Mouse (Mus musculus): ENCODE results near the gene Agbl5. TPM values are rescaled to one million over a fixed set of nuclear protein-coding genes. Genes with fewer than 3 reads are reported as not detected.

Agbl5 gene
- polyA plus RNA-seq, 1 experiment from 2014 or later, result 34.0 TPM

DNA sequence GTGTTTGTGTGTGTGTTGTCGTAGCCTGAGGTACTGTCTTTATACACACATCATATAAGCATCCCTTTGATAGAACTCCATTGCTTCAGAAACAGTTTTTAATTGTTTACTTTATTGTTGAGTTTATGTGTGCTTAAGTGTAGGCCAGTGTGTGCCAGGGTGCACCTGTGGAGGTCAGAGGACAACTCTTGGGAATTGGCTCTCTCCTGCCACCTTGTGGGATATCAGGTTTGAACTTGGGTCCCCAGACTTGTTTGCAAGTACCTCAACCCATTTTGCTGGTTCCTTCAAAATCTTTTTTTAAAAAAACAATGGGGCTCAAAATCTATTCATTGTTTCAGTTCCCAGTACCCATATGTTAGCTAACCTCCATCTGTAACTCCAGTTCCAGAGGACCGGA lies 54.5 kb downstream of the Agbl5 start:
- Histone ChIP-seq H3K4me1 (ENCODE audit: control insufficient read depth, insufficient read depth, low read length) (no peaks in the 10 kb centered on the region), H3K27ac (ENCODE audit: low read length) (no peak overlapping the region), H3K4me3 (ENCODE audit: low read depth, low read length) (no peak overlapping the region), H3K36me3 (ENCODE audit: control insufficient read depth, insufficient read depth, low read length) (no peaks in the 10 kb centered on the region), H3K27me3 (ENCODE audit: control insufficient read depth, insufficient read depth, low read length) (peaks cover 2% of the 10 kb centered on the region; the same call in 1 of the 2 replicates), H3K9me3 (ENCODE audit: control insufficient read depth, low read depth, low read length) (no peaks in the 10 kb centered on the region), H3K9ac (replicated peaks; ENCODE audit: low read depth, low read length) (no peak overlapping the region), H3K4me2 (replicated peaks; ENCODE audit: low read depth, low read length) (no peak overlapping the region)
- 96% methylated on average over 2 of the region's 2 CpGs for WGBS
- no peak for ATAC-seq (ENCODE audit: insufficient number of reproducible peaks, insufficient read depth, low FRiP score, low read depth)

GRCm38 (mm10) chr5:30944344-30944743 lies 55.9 kb downstream of the Agbl5 start:
- Histone ChIP-seq H3K36me3 (ENCODE audit: control insufficient read depth, insufficient read depth, low read length) (no peaks in the 10 kb centered on the region), H3K4me2 (replicated peaks; ENCODE audit: low read depth, low read length) (no peak overlapping the region), H3K9ac (replicated peaks; ENCODE audit: low read depth, low read length) (no peak overlapping the region), H3K9me3 (ENCODE audit: control insufficient read depth, low read depth, low read length) (no peaks in the 10 kb centered on the region), H3K27me3 (ENCODE audit: control insufficient read depth, insufficient read depth, low read length) (peaks cover 2% of the 10 kb centered on the region; the same call in 1 of the 2 replicates), H3K4me1 (ENCODE audit: control insufficient read depth, insufficient read depth, low read length) (0 out of 2 replicates have a peak, but pooled peaks cover 5% of the 10 kb centered on the region), H3K27ac (ENCODE audit: low read length) (no peak overlapping the region), H3K4me3 (ENCODE audit: low read depth, low read length) (no peak overlapping the region)
- WGBS, result 90% methylated on average over 6 of the region's 6 CpGs
- ATAC-seq (ENCODE audit: insufficient number of reproducible peaks, insufficient read depth, low FRiP score, low read depth), result no peak

DNA sequence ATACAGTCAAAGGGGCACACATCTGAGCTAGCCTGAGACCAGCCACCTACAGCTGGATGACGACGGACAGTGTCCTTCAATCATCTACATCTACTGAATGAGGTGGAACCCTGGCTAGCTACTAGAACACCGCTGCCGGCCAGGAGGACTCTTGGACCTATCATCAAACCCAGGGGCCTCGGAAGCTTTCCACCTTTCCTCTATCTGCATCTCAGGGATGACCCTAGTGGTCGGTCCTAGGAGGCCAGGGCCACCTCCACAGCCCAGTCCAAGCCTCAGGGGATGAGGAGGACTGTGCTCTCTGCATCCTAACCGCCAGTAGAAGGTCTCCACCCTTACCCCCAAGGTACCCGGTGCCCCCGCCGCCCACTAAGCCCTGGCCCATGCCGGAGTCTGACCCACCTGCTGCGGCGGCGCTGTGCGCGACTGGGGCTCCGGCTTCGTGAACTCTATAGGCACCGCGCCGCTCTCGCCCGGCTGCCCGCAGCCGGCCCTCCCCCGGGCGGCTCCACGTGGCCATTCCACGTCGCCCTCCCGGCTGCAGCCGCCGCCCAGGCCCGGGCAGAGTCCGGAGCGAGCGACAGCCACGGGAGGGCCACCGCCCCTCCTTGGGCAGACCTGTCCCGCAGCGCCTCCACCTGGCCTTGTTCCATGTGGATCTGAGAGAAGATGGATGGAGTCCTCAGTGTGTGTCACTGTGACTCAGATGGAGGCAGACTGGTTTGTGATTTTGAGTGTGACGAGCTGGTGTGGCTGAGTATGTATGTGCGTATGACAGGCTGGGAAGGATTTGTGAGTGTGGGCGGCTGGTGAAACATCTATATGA lies 56.7 kb downstream of the Agbl5 start, which contains the start of gene Cgref1:
Gene Cgref1, minus strand, starts transcription at position 636 of the 826 bp plus-strand sequence.
- Histone ChIP-seq H3K9ac (replicated peaks; ENCODE audit: low read depth, low read length) (peak within 1 kb of the TSS; percentile 29; the same call in 1 of the 2 replicates), H3K4me1 (ENCODE audit: control insufficient read depth, insufficient read depth, low read length) (0 out of 2 replicates have a peak, but pooled peaks cover 7% of the 10 kb centered on the region), H3K36me3 (ENCODE audit: control insufficient read depth, insufficient read depth, low read length) (no peaks in the 10 kb centered on the region), H3K9me3 (ENCODE audit: control insufficient read depth, low read depth, low read length) (no peaks in the 10 kb centered on the region), H3K27ac (ENCODE audit: low read length) (no peak within 1 kb of the TSS), H3K4me3 (ENCODE audit: low read depth, low read length) (peak within 1 kb of the TSS; percentile 29), H3K4me2 (replicated peaks; ENCODE audit: low read depth, low read length) (peak within 1 kb of the TSS; percentile 84), H3K27me3 (ENCODE audit: control insufficient read depth, insufficient read depth, low read length) (peaks cover 2% of the 10 kb centered on the region; the same call in 1 of the 2 replicates)
- 5% methylated on average over 44 of the region's 44 CpGs for WGBS
- peak; percentile 70 for ATAC-seq (ENCODE audit: insufficient number of reproducible peaks, insufficient read depth, low FRiP score, low read depth)

DNA sequence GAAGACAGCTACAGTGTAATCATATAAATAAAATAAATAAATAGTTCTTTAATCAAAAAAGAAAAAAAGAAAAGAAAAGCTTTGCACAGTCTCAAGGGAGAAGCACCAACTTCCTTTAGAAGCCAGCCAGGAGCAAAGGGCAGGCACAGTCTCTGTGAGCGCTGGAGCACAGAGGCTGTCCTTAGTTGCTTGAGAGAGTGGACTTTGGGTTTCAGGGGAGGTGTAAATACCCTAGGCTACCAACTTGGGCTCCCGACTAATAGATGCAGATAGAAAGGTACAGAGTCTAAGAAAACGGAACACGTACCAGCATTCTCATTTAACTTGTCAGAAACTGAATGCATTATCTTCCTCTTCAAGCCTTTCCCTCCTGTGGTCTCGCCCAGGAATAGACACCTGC lies 60.1 kb downstream of the Agbl5 start:
- Histone ChIP-seq H3K27me3 (ENCODE audit: control insufficient read depth, insufficient read depth, low read length) (peaks cover 2% of the 10 kb centered on the region; the same call in 1 of the 2 replicates), H3K4me2 (replicated peaks; ENCODE audit: low read depth, low read length) (no peak overlapping the region)
- WGBS, result 82% methylated on average over 5 of the region's 5 CpGs

GRCm38 (mm10) chr5:30949654-30950326 lies 61.3 kb downstream of the Agbl5 start:
- peak overlapping the region; percentile 60 for H3K4me3 ChIP-seq (ENCODE audit: low read depth, low read length)
- WGBS, result under 1% methylated on average over 31 of the region's 31 CpGs
- H3K9me3 ChIP-seq (ENCODE audit: control insufficient read depth, low read depth, low read length), result no peaks in the 10 kb centered on the region
- peak overlapping the region; percentile 94 for H3K4me2 ChIP-seq (replicated peaks; ENCODE audit: low read depth, low read length)
- 0 out of 2 replicates have a peak, but pooled peaks cover 15% of the 10 kb centered on the region for H3K4me1 ChIP-seq (ENCODE audit: control insufficient read depth, insufficient read depth, low read length)
- peak overlapping the region; percentile 67 for H3K27ac ChIP-seq (ENCODE audit: low read length)
- peak overlapping the region; percentile 50 for H3K9ac ChIP-seq (replicated peaks; ENCODE audit: low read depth, low read length)
- peaks cover 22% of the 10 kb centered on the region for H3K36me3 ChIP-seq (ENCODE audit: control insufficient read depth, insufficient read depth, low read length)
- peaks cover 2% of the 10 kb centered on the region; the same call in 1 of the 2 replicates for H3K27me3 ChIP-seq (ENCODE audit: control insufficient read depth, insufficient read depth, low read length)
- peak; percentile 86 for ATAC-seq (ENCODE audit: insufficient number of reproducible peaks, insufficient read depth, low FRiP score, low read depth)

More for the DNA sequence above, 60.1 kb downstream of the Agbl5 start:
- H3K4me1 ChIP-seq (ENCODE audit: control insufficient read depth, insufficient read depth, low read length), result 0 out of 2 replicates have a peak, but pooled peaks cover 15% of the 10 kb centered on the region
- H3K27ac ChIP-seq (ENCODE audit: low read length), result no peak overlapping the region
- peaks cover 10% of the 10 kb centered on the region for H3K36me3 ChIP-seq (ENCODE audit: control insufficient read depth, insufficient read depth, low read length)
- H3K9ac ChIP-seq (replicated peaks; ENCODE audit: low read depth, low read length), result no peak overlapping the region
- no peak overlapping the region for H3K4me3 ChIP-seq (ENCODE audit: low read depth, low read length)
- ATAC-seq (ENCODE audit: insufficient number of reproducible peaks, insufficient read depth, low FRiP score, low read depth), result no peak
- no peaks in the 10 kb centered on the region for H3K9me3 ChIP-seq (ENCODE audit: control insufficient read depth, low read depth, low read length)

- H3K4me3 ChIP-seq (ENCODE audit: low read depth, low read length), result peak overlapping the region; percentile 60
- 55% methylated on average over 4 of the region's 4 CpGs for WGBS
- no peak for ATAC-seq (ENCODE audit: insufficient number of reproducible peaks, insufficient read depth, low FRiP score, low read depth)
- H3K9ac ChIP-seq (replicated peaks; ENCODE audit: low read depth, low read length), result peak overlapping the region; percentile 50
- H3K4me1 ChIP-seq (ENCODE audit: control insufficient read depth, insufficient read depth, low read length), result 0 out of 2 replicates have a peak, but pooled peaks cover 15% of the 10 kb centered on the region
- H3K36me3 ChIP-seq (ENCODE audit: control insufficient read depth, insufficient read depth, low read length), result peaks cover 28% of the 10 kb centered on the region
- peak overlapping the region; percentile 94 for H3K4me2 ChIP-seq (replicated peaks; ENCODE audit: low read depth, low read length)
- H3K9me3 ChIP-seq (ENCODE audit: control insufficient read depth, low read depth, low read length), result no peaks in the 10 kb centered on the region
- no peak overlapping the region; the same call in 1 of the 2 replicates for H3K27ac ChIP-seq (ENCODE audit: low read length)
- peaks cover 2% of the 10 kb centered on the region; the same call in 1 of the 2 replicates for H3K27me3 ChIP-seq (ENCODE audit: control insufficient read depth, insufficient read depth, low read length)
These were observed 62.0 kb downstream of the Agbl5 start for GRCm38 (mm10) chr5:30950451-30950850.

- H3K4me2 ChIP-seq (replicated peaks; ENCODE audit: low read depth, low read length), result peak overlapping the region; percentile 94
- H3K4me1 ChIP-seq (ENCODE audit: control insufficient read depth, insufficient read depth, low read length), result 0 out of 2 replicates have a peak, but pooled peaks cover 15% of the 10 kb centered on the region
- no peak overlapping the region for H3K27ac ChIP-seq (ENCODE audit: low read length)
- WGBS, result 89% methylated on average over 2 of the region's 2 CpGs
- peaks cover 31% of the 10 kb centered on the region for H3K36me3 ChIP-seq (ENCODE audit: control insufficient read depth, insufficient read depth, low read length)
- H3K9me3 ChIP-seq (ENCODE audit: control insufficient read depth, low read depth, low read length), result no peaks in the 10 kb centered on the region
- no peak for ATAC-seq (ENCODE audit: insufficient number of reproducible peaks, insufficient read depth, low FRiP score, low read depth)
- 0 out of 2 replicates have a peak overlapping the region, but pooled peaks have one; percentile 60 for H3K4me3 ChIP-seq (ENCODE audit: low read depth, low read length)
- H3K9ac ChIP-seq (replicated peaks; ENCODE audit: low read depth, low read length), result no peak overlapping the region
- peaks cover 2% of the 10 kb centered on the region; the same call in 1 of the 2 replicates for H3K27me3 ChIP-seq (ENCODE audit: control insufficient read depth, insufficient read depth, low read length)
These were observed 62.4 kb downstream of the Agbl5 start for GRCm38 (mm10) chr5:30950922-30951321.

- H3K4me1 ChIP-seq (ENCODE audit: control insufficient read depth, insufficient read depth, low read length), result 0 out of 2 replicates have a peak, but pooled peaks cover 15% of the 10 kb centered on the region
- no peaks in the 10 kb centered on the region for H3K9me3 ChIP-seq (ENCODE audit: control insufficient read depth, low read depth, low read length)
- H3K27me3 ChIP-seq (ENCODE audit: control insufficient read depth, insufficient read depth, low read length), result no peaks in the 10 kb centered on the region
- H3K36me3 ChIP-seq (ENCODE audit: control insufficient read depth, insufficient read depth, low read length), result peaks cover 31% of the 10 kb centered on the region
- 85% methylated on average over 6 of the region's 6 CpGs for WGBS
- no peak for ATAC-seq (ENCODE audit: insufficient number of reproducible peaks, insufficient read depth, low FRiP score, low read depth)
- H3K27ac ChIP-seq (ENCODE audit: low read length), result no peak overlapping the region
- no peak overlapping the region for H3K4me3 ChIP-seq (ENCODE audit: low read depth, low read length)
- H3K4me2 ChIP-seq (replicated peaks; ENCODE audit: low read depth, low read length), result no peak overlapping the region
- H3K9ac ChIP-seq (replicated peaks; ENCODE audit: low read depth, low read length), result no peak overlapping the region
These were observed 63.2 kb downstream of the Agbl5 start for GRCm38 (mm10) chr5:30951706-30952105.
